Mouse (Mus musculus) adrenal gland, postnatal 4 days (tissue): ENCODE measurements at regions not wholly inside any gene's neighbourhood (a gene's known extent, or its start where the extent isn't known, plus 50 kb on each side); places are given as distances from the start of the nearest gene placed in this dataset.

Experiments used
- DNase-seq, 2 experiments: peaks; one replicate each; pipeline ENCODE4 v3.0.0; 2021 to 2022; ENCODE audit warnings: low spot score in 2 of 2, mixed read lengths in 2 of 2

GRCm38 (mm10) chr1:122273579-122273978 lies 705.8 kb upstream of the Ddx18 start:
- DNase-seq: no peak

- no peak for DNase-seq
Observed at GRCm38 (mm10) chr1:122243031-122243430, 675.2 kb upstream of the Ddx18 start.

- DNase-seq: no peak
Observed at GRCm38 (mm10) chr1:122241511-122241910, 673.7 kb upstream of the Ddx18 start.

- DNase-seq: no peak
Observed at GRCm38 (mm10) chr1:122230442-122230841, 662.7 kb upstream of the Ddx18 start.

- peak in 1 of 2 experiments; percentile 22 for DNase-seq
Observed at GRCm38 (mm10) chr1:122212484-122212883, 644.7 kb upstream of the Ddx18 start.

- DNase-seq: no peak
Observed at GRCm38 (mm10) chr1:122208619-122209018, 640.8 kb upstream of the Ddx18 start.

- DNase-seq: no peak
Observed at GRCm38 (mm10) chr1:122169547-122169946, 601.8 kb upstream of the Ddx18 start.

- no peak for DNase-seq
Observed at GRCm38 (mm10) chr1:122161798-122162197, 594.0 kb upstream of the Ddx18 start.

- DNase-seq: no peak
Observed at GRCm38 (mm10) chr1:122141362-122141761, 573.6 kb upstream of the Ddx18 start.

GRCm38 (mm10) chr1:122123954-122124353 lies 556.2 kb upstream of the Ddx18 start:
- no peak for DNase-seq

GRCm38 (mm10) chr1:122095726-122096125 lies 527.9 kb upstream of the Ddx18 start:
- DNase-seq: no peak

- DNase-seq: no peak
Observed at GRCm38 (mm10) chr1:122082481-122082880, 514.7 kb upstream of the Ddx18 start.

GRCm38 (mm10) chr1:122076085-122076484 lies 508.3 kb upstream of the Ddx18 start:
- DNase-seq: no peak

GRCm38 (mm10) chr1:122055146-122055545 lies 487.4 kb upstream of the Ddx18 start:
- DNase-seq: no peak

GRCm38 (mm10) chr1:122048112-122048725 lies 480.4 kb upstream of the Ddx18 start:
- DNase-seq: no peak

- DNase-seq: no peak
Observed at GRCm38 (mm10) chr1:122043896-122044295, 476.1 kb upstream of the Ddx18 start.

GRCm38 (mm10) chr1:122043114-122043513 lies 475.3 kb upstream of the Ddx18 start:
- no peak for DNase-seq

- DNase-seq: no peak
Observed at GRCm38 (mm10) chr1:122007749-122008148, 440.0 kb upstream of the Ddx18 start.

GRCm38 (mm10) chr1:121996461-121996860 lies 428.7 kb upstream of the Ddx18 start:
- DNase-seq: no peak

GRCm38 (mm10) chr1:121990653-121991052 lies 422.9 kb upstream of the Ddx18 start:
- DNase-seq: no peak

- DNase-seq: no peak
Observed at GRCm38 (mm10) chr1:121958942-121959341, 391.2 kb upstream of the Ddx18 start.

GRCm38 (mm10) chr1:121935911-121936310 lies 368.1 kb upstream of the Ddx18 start:
- DNase-seq: no peak
